Mouse (Mus musculus) ES-E14 (cell line): Measurements from ENCODE around the gene Rec8. TPM values are rescaled to one million over a fixed set of nuclear protein-coding genes. Genes with fewer than 3 reads are reported as not detected.

ENCODE experiments used
- DNase-seq: peaks from one replicate; pipeline ENCODE4 v3.0.0-alpha.2; 2013; ENCODE audit warnings: low read depth, low spot score
- H3K27ac ChIP-seq: 2 replicates; pipeline ENCODE4 v1.5.1; 2012; ENCODE audit warnings: low read depth, mild to moderate bottlenecking, low read length, moderate library complexity, mixed read lengths; ENCODE audit not compliant: poor library complexity, insufficient read depth, severe bottlenecking
- H3K36me3 ChIP-seq: 2 replicates; pipeline ENCODE4 v1.6.1; 2012; ENCODE audit warnings: mild to moderate bottlenecking, low read length, moderate library complexity, mixed read lengths; ENCODE audit not compliant: control insufficient read depth, poor library complexity, insufficient read depth, severe bottlenecking
- H3K4me1 ChIP-seq, 2 experiments: fragments of 150-350 bp in 1 of 2; sonication (generic) in 1 of 2; 2 replicates each; pipeline ENCODE4 v1.6.1; 2012; ENCODE audit warnings: low read length in 2 of 2, mild to moderate bottlenecking in 1 of 2, mixed read lengths in 1 of 2; ENCODE audit not compliant: control insufficient read depth in 2 of 2, insufficient read depth in 2 of 2, poor library complexity in 1 of 2
- H3K4me3 ChIP-seq, 2 experiments: fragments of 150-350 bp in 1 of 2; sonication (generic) in 1 of 2; 2 replicates each; pipeline ENCODE4 v1.5.1; 2012; ENCODE audit warnings: low read length in 2 of 2, low read depth in 1 of 2, mild to moderate bottlenecking in 1 of 2, mixed read lengths in 1 of 2; ENCODE audit not compliant: insufficient read depth in 1 of 2, poor library complexity in 1 of 2, severe bottlenecking in 1 of 2
- H3K9ac ChIP-seq: 2 replicates; pipeline ENCODE4 v1.6.1; 2012; ENCODE audit warnings: low read depth, mild to moderate bottlenecking, low read length, mixed read lengths; ENCODE audit not compliant: poor library complexity, insufficient read depth, severe bottlenecking
- H3K9me3 ChIP-seq: fragments of 150-350 bp; sonication (generic); 2 replicates; pipeline ENCODE4 v1.6.1; 2012; ENCODE audit warnings: low read depth, mild to moderate bottlenecking, low read length; ENCODE audit not compliant: control insufficient read depth, insufficient read depth
- CHD2 ChIP-seq: IDR thresholded peaks from 2 replicates; pipeline ENCODE4 v1.6.1; 2014; ENCODE audit warnings: mild to moderate bottlenecking, low read depth, low read length, inconsistent platforms
- HCFC1 ChIP-seq: IDR thresholded peaks from 2 replicates; pipeline ENCODE4 v1.6.1; 2012; ENCODE audit warnings: low read length, inconsistent platforms, borderline replicate concordance; ENCODE audit not compliant: insufficient read depth
- MAFK ChIP-seq: IDR thresholded peaks from 2 replicates; pipeline ENCODE4 v1.6.1; 2014; ENCODE audit warnings: mild to moderate bottlenecking, low read depth, low read length, inconsistent platforms; ENCODE audit not compliant: insufficient read depth
- ZC3H11A ChIP-seq: IDR thresholded peaks from 2 replicates; pipeline ENCODE4 v1.6.1; 2012; ENCODE audit warnings: low read depth, mild to moderate bottlenecking, inconsistent platforms, low read length, borderline replicate concordance
- ZNF384 ChIP-seq: IDR thresholded peaks from 2 replicates; pipeline ENCODE4 v1.6.1; 2012; ENCODE audit warnings: low read depth, low read length, inconsistent platforms
- in situ Hi-C, 2 experiments: fragments of 600-800 bp; cut with MboI; formaldehyde crosslinking; loops; one replicate each; pipeline ENCODE4 v1.15.1; 2025; ENCODE audit warnings: low sequenced_read_pairs in 2 of 2, inconsistent platforms in 1 of 2; ENCODE audit not compliant: unreplicated experiment in 2 of 2
- total RNA-seq: library from RNA; depleted of rRNA; stranded (reverse); fragments of 300-350 nt; gene quantifications from 2 replicates; pipeline ENCODE4 v1.2.3, GENCODE M21; 2012

Rec8 gene
- total RNA-seq, 1 experiment = 5.8 TPM

- TF ChIP-seq ZNF384 = no peak
- TF ChIP-seq ZC3H11A = no peak
- TF ChIP-seq CHD2 = no peak
- Histone ChIP-seq H3K4me3 (peak overlapping the region; percentile 4 to 34; a peak in 3 of 4 replicates), H3K4me1 (peaks cover 6 to 17% of the 10 kb centered on the region in 2 experiments; a peak in 3 of 4 replicates), H3K36me3 (peaks cover 9% of the 10 kb centered on the region; the same call in 1 of the 2 replicates), H3K27ac (no peak overlapping the region), H3K9me3 (no peaks in the 10 kb centered on the region), H3K9ac (peak overlapping the region; percentile 4; the same call in 1 of the 2 replicates)
- in situ Hi-C loops = no loop called here
- no peak for DNase-seq
Observed at GRCm38 (mm10) chr14:55576376-55576775, 41.5 kb upstream of the Rec8 start.

GRCm38 (mm10) chr14:55577871-55578667 is 39.8 kb upstream of the Rec8 start, which contains the start of gene Psme1:
Gene Psme1 (plus strand): TSS chr14:55578123.
- peak within 1 kb of the TSS; percentile 65 to 81 for H3K4me3 ChIP-seq
- no peak for TF ChIP-seq MAFK
- TF ChIP-seq CHD2 = no peak
- TF ChIP-seq ZC3H11A = no peak
- TF ChIP-seq ZNF384 = no peak
- TF ChIP-seq HCFC1 = 0 out of 2 replicates have a peak, but pooled peaks have one; percentile 40
- H3K9me3 ChIP-seq = no peaks in the 10 kb centered on the region
- peak; percentile 50 for DNase-seq
- H3K36me3 ChIP-seq = peaks cover 13% of the 10 kb centered on the region; the same call in 1 of the 2 replicates
- in situ Hi-C loops = no loop called here
- peak within 1 kb of the TSS; percentile 68 for H3K9ac ChIP-seq
- H3K4me1 ChIP-seq = peaks cover 6 to 23% of the 10 kb centered on the region in 2 experiments; a peak in 3 of 4 replicates
- 0 out of 2 replicates have a peak within 1 kb of the TSS, but pooled peaks have one; percentile 35 for H3K27ac ChIP-seq

- Histone ChIP-seq H3K27ac (0 out of 2 replicates have a peak overlapping the region, but pooled peaks have one; percentile 35), H3K9me3 (no peaks in the 10 kb centered on the region)
- TF ChIP-seq HCFC1 (no peak), CHD2 (no peak), MAFK (no peak), ZC3H11A (no peak), ZNF384 (no peak)
Observed at GRCm38 (mm10) chr14:55578668-55579269, 39.1 kb upstream of the Rec8 start.

GRCm38 (mm10) chr14:55579511-55580496 is 38.0 kb upstream of the Rec8 start:
- Histone ChIP-seq H3K27ac (no peak overlapping the region), H3K4me1 (peaks cover 6 to 25% of the 10 kb centered on the region in 2 experiments; a peak in 3 of 4 replicates), H3K4me3 (peak overlapping the region in 1 of 2 experiments; percentile 30; a peak in 1 of 4 replicates), H3K9me3 (no peaks in the 10 kb centered on the region), H3K36me3 (peaks cover 13% of the 10 kb centered on the region; the same call in 1 of the 2 replicates), H3K9ac (no peak overlapping the region)
- in situ Hi-C loops = no loop called here
- DNase-seq = no peak
- no peak for TF ChIP-seq ZNF384
- TF ChIP-seq ZC3H11A = no peak

More at GRCm38 (mm10) chr14:55578668-55579269, 39.1 kb upstream of the Rec8 start:
- H3K4me1 ChIP-seq = peaks cover 6 to 23% of the 10 kb centered on the region in 2 experiments; a peak in 3 of 4 replicates
- H3K36me3 ChIP-seq = peaks cover 13% of the 10 kb centered on the region; the same call in 1 of the 2 replicates
- DNase-seq = no peak
- H3K9ac ChIP-seq = peak overlapping the region; percentile 68
- H3K4me3 ChIP-seq = peak overlapping the region; percentile 65 to 81
- in situ Hi-C loops = no loop called here
